Mouse (Mus musculus) heart, postnatal 4 days (tissue): ENCODE measurements around the gene Cd81. TPM values are rescaled to one million over a fixed set of nuclear protein-coding genes. Genes with fewer than 3 reads are reported as not detected.

ENCODE experiments used
- DNase-seq: peaks from one replicate; pipeline ENCODE4 v3.0.0; 2021
- total RNA-seq, 2 experiments: library from RNA; stranded (reverse); gene quantifications; 2 replicates each; pipeline ENCODE4 v1.2.3; 2021

The Cd81 gene
- total RNA-seq, 2 experiments from 2014 or later, result 600 to 620 TPM

DNA sequence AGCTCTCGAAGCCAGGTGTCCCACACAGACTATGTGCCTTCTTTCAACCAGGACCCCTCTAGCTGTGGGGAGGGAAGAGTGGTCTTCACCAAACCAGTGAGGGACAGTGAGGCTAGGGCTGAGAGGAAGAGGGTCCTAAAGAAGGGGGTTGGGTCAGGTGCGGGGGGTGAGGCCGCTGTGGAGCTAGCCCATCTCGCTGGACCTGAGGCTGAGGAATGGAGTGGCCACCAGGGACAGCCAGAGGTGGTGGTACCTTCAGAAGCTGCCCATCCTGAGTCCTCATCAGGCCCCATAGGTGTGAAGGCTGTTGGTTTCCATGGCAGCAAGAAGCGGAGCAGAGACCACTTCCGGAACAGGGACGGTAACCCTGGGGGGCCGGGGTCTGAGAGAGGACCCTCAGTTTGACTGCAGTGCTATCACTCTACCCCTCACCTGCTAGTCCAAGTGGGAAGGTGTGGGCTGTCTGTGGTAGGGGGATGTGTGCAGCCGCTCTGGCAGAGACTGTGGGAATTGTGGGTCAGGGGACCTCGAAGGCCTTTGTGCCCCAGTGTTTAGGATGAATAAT, 18.0 kb downstream of the Cd81 start:
- DNase-seq, result no peak

DNA sequence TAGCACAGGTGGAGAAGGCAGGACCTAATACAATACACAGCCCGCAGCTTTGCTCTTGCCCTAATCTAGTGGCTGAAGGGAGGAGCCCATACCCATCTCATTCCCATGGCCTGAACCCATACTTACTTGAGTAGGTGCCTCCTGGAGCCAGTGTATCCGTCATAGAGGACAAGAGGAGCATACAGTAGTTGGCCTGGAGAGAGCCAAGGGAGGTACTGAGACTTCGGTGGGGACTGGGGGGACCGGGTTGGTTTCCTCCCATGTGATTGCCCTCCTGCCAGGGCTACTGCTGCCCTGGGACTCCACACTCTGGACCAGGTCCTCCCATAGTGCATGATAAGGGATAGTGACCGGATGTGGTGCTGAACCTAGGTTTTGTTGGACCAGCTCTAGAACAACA, 20.1 kb downstream of the Cd81 start:
- no peak for DNase-seq

- DNase-seq, result peak; percentile 65
Measured at GRCm38 (mm10) chr7:143073086-143073485, 20.5 kb downstream of the Cd81 start.

DNA sequence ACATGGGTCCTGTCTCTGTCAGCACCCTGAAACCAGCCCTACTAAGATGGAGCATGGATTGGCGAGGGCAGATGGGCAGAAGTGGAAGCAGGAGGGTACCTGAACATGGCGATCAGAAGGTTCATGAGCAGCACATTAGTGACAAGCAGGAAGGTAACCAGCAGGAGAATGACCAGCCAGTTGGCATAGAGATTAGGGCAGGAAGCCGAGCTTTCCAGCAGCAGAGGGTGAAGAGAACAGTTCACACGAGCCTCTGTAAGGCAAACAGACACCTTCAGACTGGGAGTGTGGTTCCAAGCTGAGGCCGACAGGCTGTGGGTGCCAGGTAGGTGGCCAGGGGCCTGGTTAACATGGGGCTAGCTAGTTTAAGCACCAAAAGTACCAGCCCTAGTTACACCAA, 22.9 kb downstream of the Cd81 start:
- DNase-seq, result no peak

DNA sequence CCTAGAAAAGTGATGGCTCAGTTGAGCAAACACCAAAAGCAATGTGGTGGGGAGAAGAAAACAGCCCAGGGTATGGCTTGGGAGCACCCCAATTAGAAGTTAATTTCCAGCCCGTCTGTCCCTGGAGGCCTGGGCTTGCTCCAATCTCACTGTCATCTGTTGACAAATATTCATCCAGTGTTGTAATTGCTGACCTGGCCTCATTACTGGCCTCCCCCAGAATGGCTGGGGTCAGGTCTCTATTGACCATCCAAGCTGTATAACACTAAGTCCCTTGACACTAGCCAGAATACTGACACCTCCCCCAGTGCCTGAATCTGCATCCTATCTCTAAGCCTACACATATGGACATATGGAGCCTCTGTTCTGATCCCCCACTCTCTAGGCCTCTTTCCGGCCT, 24.8 kb downstream of the Cd81 start:
- DNase-seq, result no peak

DNA sequence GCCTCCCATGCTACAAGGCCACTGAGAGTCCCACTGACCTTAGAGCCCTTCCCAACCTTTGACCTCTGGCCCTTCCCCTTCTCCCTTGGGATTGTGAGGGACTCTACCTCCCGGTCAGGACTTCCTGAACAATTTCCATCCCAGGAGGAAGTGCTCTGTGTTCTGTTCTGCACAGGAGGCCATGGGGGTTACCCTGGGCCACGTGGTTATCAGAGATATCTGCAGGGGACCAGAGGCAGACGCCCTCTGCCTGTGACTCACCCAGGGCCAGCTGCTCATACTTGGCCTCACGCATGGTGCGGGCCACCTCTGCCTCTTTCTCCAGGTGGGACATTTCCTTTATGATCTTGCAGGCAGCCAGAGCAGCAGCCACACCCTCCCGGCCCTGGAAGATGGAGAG, 29.5 kb downstream of the Cd81 start:
- no peak for DNase-seq

DNA sequence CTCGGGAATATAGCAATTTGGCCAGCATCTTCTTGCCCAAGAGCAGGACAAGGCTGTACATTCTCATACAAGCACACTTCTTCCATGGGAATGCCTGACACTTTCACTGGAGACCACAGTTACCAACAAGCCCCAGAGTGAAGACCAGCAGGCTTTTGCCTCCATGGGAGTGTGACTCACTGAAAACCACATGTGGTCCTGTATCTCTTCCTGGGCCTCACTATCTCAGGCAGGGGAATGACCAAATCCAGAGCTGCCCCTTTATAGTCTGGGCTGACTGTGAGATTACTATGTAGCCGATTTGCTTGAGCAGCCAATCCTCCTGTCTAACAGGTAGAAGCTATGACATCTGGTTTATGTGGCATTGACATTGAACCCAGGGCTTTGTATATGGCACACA, 31.2 kb downstream of the Cd81 start:
- no peak for DNase-seq

DNA sequence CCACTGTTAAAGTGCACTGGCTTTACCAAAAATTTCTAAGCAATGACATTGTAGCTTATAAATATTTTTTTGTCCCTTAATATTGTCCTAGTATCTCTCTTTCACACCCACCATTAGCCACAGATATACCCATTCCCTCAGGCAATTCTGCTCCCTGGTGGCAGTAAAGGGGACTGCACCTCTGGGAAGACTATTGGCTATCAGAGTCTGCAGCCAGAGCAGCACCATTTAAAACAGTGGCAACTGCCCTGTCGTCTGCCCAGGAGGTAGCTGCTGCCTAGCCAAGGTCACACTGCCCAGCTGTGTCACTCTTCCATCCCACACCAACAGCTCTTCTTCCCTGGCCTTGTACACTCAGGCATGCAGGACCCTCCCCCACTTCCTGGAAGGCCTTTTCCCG, 33.8 kb downstream of the Cd81 start:
- DNase-seq, result peak; percentile 87

- peak; percentile 79 for DNase-seq
Measured at GRCm38 (mm10) chr7:143087070-143087579, 34.6 kb downstream of the Cd81 start.

DNA sequence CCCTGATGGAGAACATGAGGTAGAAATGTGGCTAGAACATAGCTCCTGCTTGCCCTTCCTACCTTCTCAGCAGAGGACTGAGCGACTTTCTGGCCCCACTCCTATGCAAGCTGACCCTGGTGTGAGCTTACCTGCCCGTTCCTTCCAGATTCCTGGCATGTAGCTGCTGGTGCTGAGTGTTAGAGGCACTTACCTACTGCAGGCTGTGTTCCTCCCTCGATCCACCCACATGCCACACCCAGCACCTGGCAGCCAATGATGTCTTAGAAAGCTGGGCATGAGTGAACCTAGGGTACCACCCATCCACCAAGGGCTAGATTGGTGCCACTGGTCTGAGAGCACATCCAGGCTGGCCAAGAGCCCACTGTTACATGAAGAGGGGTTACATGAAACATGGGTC, 41.3 kb downstream of the Cd81 start:
- DNase-seq, result no peak

DNA sequence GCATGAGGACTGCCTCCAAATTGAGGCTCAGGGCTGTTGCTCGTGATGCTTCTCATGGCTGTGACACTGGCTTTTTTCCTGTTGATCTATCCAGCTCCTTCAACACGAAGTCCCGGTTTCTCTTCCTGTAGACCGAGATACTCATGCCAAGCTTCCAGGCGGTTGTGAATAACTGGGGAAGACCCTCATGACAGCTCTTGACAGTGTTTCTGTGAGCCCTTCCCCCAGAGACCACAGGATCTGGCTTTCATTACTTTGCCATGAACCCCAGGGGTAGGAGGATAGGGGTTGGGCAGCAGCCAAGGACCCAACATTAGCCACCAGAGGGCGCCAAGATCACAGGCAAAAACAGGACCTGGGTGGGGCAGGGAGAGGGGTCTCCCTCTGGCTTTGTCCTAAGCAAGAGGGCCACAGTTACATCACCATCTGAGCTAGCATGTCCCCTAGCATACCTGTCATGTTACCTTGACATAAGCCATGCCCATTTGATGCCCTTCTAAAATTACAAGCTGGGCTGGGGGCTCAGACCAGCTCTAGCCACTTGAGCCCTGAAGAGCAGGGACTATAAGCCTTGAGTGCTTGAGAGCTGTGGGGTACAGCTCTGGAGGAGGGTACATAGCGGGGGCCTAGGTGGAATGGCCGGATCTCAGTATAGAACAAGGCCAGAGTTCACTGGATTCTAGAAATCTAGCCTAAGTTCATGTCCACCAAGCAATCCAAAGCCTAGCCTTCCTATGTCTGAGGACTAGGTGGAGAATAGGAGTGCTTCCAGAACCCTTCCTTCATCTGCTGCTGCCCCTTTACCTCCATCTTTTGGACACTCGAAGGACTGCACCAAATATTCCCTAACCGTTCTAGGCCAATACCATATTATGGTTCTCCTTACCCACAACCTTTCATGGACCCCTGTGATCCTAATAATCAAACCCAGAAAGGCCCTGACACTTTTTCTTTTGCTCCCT, 42.3 kb downstream of the Cd81 start, which contains the start of gene Trpm5:
Trpm5 (minus strand) TSS at position 51 of the 962 bp plus-strand sequence.
- DNase-seq, result peak; percentile 89

- DNase-seq, result no peak
Measured at GRCm38 (mm10) chr7:143095554-143095907, 43.0 kb downstream of the Cd81 start.

- no peak for DNase-seq
Measured at GRCm38 (mm10) chr7:143100759-143101158, 48.2 kb downstream of the Cd81 start.

GRCm38 (mm10) chr7:143105258-143105897, 52.8 kb downstream of the Cd81 start:
- no peak for DNase-seq

GRCm38 (mm10) chr7:143106062-143106461, 53.5 kb downstream of the Cd81 start, which contains the start of gene Kcnq1:
Gene Kcnq1 (plus strand): TSS chr7:143106362.
- DNase-seq, result no peak

DNA sequence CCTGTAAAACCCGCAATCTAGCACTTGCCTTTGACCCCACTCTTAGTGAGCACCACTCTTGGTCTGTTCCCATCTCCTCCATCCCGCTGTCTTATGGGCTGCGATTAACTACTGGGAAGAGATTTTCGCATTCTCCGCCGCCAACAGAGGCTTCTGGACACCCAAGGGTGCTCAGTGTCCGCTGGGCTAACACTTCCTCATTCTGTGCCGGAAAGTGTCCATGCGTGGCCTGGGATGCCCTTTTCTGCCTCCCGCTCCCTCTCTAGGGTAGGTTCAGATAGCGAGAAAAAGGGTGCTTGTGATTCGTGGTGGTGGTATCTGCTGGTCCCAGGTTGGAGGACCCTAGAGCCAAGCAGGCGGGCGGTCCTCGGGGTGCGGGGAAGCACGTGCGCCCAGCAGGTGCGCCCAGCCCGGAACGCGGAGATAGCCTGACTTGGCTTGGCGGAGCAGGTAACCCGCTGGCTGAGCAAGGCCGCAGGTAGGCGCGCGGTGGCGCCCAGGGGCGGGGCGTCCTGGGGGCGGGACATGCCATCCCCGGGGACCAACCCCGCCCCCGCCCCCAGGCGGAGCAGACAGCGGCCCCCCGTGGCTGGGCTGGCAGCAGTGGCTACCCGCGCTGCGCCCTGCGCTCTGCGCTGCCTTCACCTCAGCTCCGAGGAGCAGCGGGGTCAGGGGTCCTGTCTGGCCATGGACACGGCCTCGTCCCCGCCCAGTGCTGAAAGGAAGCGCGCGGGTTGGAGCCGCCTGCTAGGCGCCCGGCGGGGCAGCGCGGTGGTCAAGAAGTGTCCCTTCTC, 54.3 kb downstream of the Cd81 start:
- peak; percentile 78 for DNase-seq

DNA sequence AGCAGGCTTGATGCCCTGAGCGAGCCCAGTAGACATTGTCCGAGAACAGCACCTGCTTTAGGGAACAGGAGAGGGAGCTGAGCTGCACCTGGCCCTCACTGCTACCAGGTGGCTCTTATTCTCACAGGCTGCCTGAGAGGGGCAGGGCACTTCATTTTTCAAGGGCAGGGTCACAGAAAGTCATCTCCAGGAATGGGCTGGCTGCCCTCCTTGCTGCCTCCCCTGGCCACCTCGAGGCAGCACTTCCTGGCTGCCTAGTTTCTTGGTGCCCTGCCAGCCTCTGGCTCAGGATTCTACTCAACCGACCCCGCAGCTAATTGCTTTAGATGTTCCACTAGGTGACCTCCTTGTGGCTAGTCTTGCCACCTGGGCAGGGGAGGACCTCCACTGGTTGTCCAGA, 55.7 kb downstream of the Cd81 start:
- DNase-seq, result peak; percentile 80

GRCm38 (mm10) chr7:143108996-143109660, 56.6 kb downstream of the Cd81 start:
- DNase-seq, result no peak

GRCm38 (mm10) chr7:143109696-143110095, 57.2 kb downstream of the Cd81 start:
- DNase-seq, result no peak

DNA sequence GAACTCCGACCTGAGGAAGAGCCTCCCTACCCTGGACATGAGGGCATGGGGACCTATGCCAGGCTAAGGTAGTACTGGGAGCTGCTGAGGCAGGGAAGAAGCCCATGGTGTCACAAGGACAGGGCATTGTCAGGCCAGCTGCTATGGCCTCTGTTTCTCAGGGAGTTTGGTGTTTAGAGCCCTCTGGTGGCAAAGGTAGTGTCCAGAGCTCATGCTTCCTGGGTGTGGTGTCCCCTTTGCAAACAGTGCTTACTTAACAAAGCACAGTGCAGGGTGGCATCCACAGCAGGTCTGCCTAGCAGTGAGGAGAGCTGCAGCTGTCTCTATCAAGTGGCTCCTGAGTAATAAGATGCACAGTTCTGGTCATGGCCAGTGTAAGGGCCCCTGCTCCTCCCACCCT, 58.3 kb downstream of the Cd81 start:
- no peak for DNase-seq

- peak; percentile 65 for DNase-seq
Measured at GRCm38 (mm10) chr7:143111719-143112118, 59.2 kb downstream of the Cd81 start.

- DNase-seq, result peak; percentile 64
Measured at GRCm38 (mm10) chr7:143112395-143112794, 59.9 kb downstream of the Cd81 start.
